Mouse (Mus musculus) cerebellum, adult 2 months (tissue): ENCODE results near the gene Apoa5. TPM values are rescaled to one million over a fixed set of nuclear protein-coding genes. Genes with fewer than 3 reads are reported as not detected.

ENCODE experiments used
- DNase-seq, 2 experiments: peaks; one replicate each; pipeline ENCODE4 v3.0.0; 2021
- H3K27ac ChIP-seq: fragments of 200-500 bp; 2 replicates; pipeline ENCODE4 v1.5.1; 2012; ENCODE audit warnings: low read length, control low read depth, inconsistent platforms; ENCODE audit not compliant: insufficient read depth
- H3K27me3 ChIP-seq: fragments of 200-500 bp; 2 replicates; pipeline ENCODE4 v1.6.1; 2012; ENCODE audit warnings: inconsistent platforms, mild to moderate bottlenecking, low read length, moderate library complexity; ENCODE audit not compliant: control insufficient read depth, insufficient read depth
- H3K4me1 ChIP-seq: fragments of 200-500 bp; 2 replicates; pipeline ENCODE4 v1.6.1; 2011; ENCODE audit warnings: low read length; ENCODE audit not compliant: control insufficient read depth, insufficient read depth
- H3K4me3 ChIP-seq: fragments of 200-500 bp; replicated peaks from 2 replicates; pipeline ENCODE3; 2011; ENCODE audit warnings: mild to moderate bottlenecking, low read depth, low read length, control low read depth; ENCODE audit not compliant: insufficient read depth
- CTCF ChIP-seq: fragments of 200-500 bp; IDR thresholded peaks from 2 replicates; pipeline ENCODE4 v1.5.1; 2011; ENCODE audit warnings: low read depth, mild to moderate bottlenecking, control low read depth, low read length, moderate library complexity, borderline replicate concordance; ENCODE audit not compliant: insufficient read depth
- POLR2A ChIP-seq: fragments of 200-500 bp; IDR thresholded peaks from 2 replicates; pipeline ENCODE4 v1.6.1; 2011; ENCODE audit warnings: low read length, control low read depth, borderline replicate concordance; ENCODE audit not compliant: insufficient read depth
- WGBS: fragments of 180-500 bp; shearing (Covaris S2); methylation state at CpG from one replicate; pipeline ENCODE4 v1.1.7; 2018; 5-methylcytosine and 5-hydroxymethylcytosine counted together
- polyA plus RNA-seq: library from polyadenylated mRNA; depleted of rRNA; stranded (reverse); fragments of >200 nt; gene quantifications from 2 replicates; pipeline ENCODE4 v1.2.3, GENCODE M21; 2012

Gene Apoa5
- polyA plus RNA-seq, 1 experiment, result not detected

- Histone ChIP-seq H3K4me3 (no peak overlapping the region), H3K27me3 (no peaks in the 10 kb centered on the region), H3K4me1 (no peaks in the 10 kb centered on the region), H3K27ac (no peak overlapping the region)
- TF ChIP-seq CTCF, result no peak
- TF ChIP-seq POLR2A, result no peak
- DNase-seq, result no peak
- WGBS, result 83% methylated on average over 9 of the region's 9 CpGs
Measured at GRCm38 (mm10) chr9:46272070-46272469, 3.6 kb downstream of the Apoa5 start.

DNA sequence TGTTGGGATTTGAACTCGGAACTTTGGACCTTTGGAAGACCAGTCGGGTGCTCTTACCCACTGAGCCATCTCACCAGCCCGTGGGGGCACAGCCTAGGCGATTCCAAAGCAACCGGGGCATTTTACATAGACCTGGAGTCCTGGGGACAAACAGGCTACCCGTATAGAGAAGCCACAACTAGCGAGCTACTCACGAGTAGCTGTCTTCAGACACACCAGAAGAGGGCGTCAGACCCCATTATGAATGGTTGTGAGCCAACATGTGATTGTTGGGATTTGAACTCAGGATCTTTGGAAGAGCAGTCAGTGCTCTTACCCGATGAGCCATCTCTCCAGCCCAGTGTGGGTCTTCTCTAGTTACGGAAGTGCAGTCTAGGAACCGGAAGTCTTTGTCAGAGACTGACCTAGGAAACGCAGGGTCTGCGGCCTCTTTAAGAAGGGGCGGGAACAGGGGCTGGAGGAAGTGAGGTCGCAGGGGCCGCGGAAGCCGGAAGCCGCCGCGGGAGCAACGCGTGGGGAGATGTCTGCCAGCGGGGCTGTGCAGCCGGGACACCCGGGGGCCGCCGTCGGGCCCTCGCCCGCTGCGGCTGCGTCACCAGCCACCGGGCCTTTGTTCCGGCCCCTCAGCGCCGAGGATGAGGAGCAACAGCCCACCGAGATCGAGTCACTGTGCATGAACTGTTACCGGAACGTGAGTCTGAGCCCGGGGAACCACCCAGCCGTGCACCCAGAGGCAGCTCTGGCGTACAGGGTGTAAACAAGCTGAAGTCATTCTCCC is 4.4 kb downstream of the Apoa5 start, which contains the start of gene Zpr1:
TSS of gene Zpr1 (plus strand) at position 388 of the 778 bp plus-strand sequence.
- WGBS, result 4% methylated on average over 45 of the region's 45 CpGs
- H3K27ac ChIP-seq, result no peak within 1 kb of the TSS
- no peaks in the 10 kb centered on the region for H3K4me1 ChIP-seq
- DNase-seq, result peak; percentile 87 to 89
- TF ChIP-seq CTCF, result peak; percentile 44; the same call in 1 of the 2 replicates
- TF ChIP-seq POLR2A, result peak; percentile 76; the same call in 1 of the 2 replicates
- peak within 1 kb of the TSS; percentile 75 for H3K4me3 ChIP-seq
- H3K27me3 ChIP-seq, result no peaks in the 10 kb centered on the region

DNA sequence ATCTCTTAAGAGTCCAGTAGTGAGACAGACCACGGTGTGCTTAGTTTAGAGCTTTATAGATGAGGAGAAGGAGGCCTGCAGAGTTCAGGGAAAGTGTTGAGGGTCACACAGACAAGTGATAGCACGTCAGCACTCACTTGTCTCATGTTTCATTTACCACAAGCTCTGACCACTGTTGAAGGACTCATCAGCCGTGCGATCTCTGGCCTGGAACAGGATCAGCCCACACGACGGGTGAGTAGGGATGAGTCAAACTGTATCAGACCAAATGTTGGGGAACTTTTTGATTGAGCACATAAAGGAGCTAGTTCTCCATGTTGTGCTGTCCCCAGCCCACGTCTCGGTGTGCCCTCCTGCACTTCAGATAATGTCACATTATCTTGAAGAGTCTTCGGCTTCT is 6.1 kb downstream of the Apoa5 start:
- no peaks in the 10 kb centered on the region for H3K4me1 ChIP-seq
- no peak overlapping the region for H3K4me3 ChIP-seq
- H3K27ac ChIP-seq, result no peak overlapping the region
- no peaks in the 10 kb centered on the region for H3K27me3 ChIP-seq
- WGBS, result 85% methylated on average over 9 of the region's 9 CpGs
- DNase-seq, result no peak
- no peak for TF ChIP-seq POLR2A
- TF ChIP-seq CTCF, result no peak

DNA sequence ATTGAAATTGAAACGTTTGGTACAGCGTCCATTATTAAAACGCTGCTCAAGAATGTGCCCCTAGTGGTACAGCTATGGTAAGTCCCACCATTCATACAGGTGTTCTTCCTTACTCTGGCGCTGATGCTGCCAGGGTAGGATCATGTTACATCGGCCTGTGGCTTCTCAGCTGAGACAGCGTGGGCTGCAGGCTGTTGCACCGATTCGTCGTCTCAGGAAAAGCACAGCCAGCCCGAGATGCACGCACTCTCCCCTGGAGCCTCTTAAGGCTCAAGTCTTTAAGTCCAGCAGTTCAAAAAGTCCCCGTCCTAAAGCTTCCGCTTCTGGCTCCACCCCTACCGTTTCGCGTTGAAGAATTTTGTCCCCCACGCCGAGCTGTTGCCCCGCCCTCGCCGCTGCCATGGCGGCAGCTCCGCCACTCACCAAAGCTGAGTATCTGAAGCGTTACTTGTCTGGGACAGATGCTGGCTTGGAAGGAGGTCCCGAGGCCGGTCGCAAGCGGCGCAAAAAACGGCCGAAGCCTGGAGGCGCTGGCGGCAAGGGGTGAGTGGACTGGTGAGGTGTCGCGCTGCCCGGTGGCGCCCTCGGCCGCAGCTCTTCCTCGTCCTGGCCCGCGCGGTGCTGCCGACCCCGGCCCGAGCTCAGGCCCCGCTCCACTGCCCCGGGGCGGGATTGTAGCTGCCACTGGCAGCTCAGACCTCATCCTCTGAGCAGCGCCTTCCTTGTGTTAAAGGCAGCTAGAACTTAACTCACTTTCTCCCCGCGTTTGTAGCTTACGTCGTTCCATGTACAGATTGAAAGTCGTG is 14.4 kb downstream of the Apoa5 start, which contains the start of gene Bud13:
TSS of gene Bud13 (plus strand) at position 378 of the 806 bp plus-strand sequence.
- H3K27me3 ChIP-seq, result no peaks in the 10 kb centered on the region
- under 1% methylated on average over 55 of the region's 55 CpGs for WGBS

DNA sequence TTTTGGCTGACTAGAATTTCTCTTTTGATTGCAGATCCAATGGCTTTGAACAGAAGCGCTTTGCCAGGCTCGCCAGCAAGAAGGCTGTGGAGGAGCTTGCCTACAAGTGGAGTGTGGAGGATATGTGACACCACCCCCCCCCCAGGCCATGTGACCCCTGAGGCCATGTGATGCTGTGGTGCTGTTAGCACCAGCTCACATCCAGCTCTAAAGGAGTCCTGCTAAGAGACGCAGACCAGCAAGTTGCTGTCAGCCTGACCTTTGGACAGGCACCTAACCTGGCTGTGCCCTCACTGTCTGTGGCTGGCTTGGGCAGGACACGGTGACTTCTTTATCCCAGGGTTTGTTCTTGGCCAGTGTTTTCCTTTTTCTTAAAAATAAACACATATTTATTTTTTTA is 29.9 kb downstream of the Apoa5 start:
- Histone ChIP-seq H3K27me3 (no peaks in the 10 kb centered on the region), H3K4me3 (no peak overlapping the region), H3K27ac (no peak overlapping the region), H3K4me1 (no peaks in the 10 kb centered on the region)
- WGBS, result 90% methylated on average over 4 of the region's 4 CpGs
- TF ChIP-seq POLR2A (no peak), CTCF (no peak)
- no peak for DNase-seq

More for the DNA sequence above, 14.4 kb downstream of the Apoa5 start, which contains the start of gene Bud13:
- peaks cover 3% of the 10 kb centered on the region; the same call in 1 of the 2 replicates for H3K4me1 ChIP-seq
- H3K4me3 ChIP-seq, result peak within 1 kb of the TSS; percentile 89
- H3K27ac ChIP-seq, result no peak within 1 kb of the TSS; the same call in 1 of the 2 replicates
- peak; percentile 82 for TF ChIP-seq POLR2A
- peak; percentile 27; the same call in 1 of the 2 replicates for TF ChIP-seq CTCF
- DNase-seq, result peak; percentile 89 to 95

- 11% methylated on average over 2 of the region's 2 CpGs for WGBS
- TF ChIP-seq POLR2A (no peak), CTCF (peak; percentile 95)
- Histone ChIP-seq H3K4me1 (no peaks in the 10 kb centered on the region), H3K27ac (no peak overlapping the region), H3K27me3 (no peaks in the 10 kb centered on the region), H3K4me3 (no peak overlapping the region)
- peak; percentile 38 to 61 for DNase-seq
Measured at GRCm38 (mm10) chr9:46302142-46302541, 33.7 kb downstream of the Apoa5 start.

DNA sequence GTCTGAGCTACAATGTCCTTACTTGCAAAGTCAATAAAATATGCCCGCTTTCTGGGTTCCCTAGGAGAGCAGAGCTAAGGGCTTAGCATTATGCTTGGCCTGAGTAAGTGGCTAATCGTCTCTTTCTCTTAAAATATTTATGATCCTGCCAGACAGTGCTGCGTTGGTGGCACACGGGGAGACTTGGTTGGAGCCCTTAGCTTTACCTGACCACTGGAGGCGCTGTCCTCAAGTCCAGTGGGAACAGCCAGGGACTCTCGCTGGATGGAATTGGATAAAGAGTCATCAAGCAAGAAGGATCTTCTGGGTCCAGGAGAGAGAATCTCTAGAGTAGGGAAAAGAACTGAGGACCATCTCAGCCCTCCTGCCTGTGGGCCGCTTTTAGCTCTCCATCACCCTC is 40.7 kb downstream of the Apoa5 start:
- DNase-seq, result no peak

More for the DNA sequence above, 40.7 kb downstream of the Apoa5 start:
- Histone ChIP-seq H3K4me1 (no peaks in the 10 kb centered on the region), H3K27me3 (no peaks in the 10 kb centered on the region), H3K4me3 (no peak overlapping the region), H3K27ac (no peak overlapping the region)
- WGBS, result 21% methylated on average over 7 of the region's 7 CpGs
- TF ChIP-seq CTCF (peak; percentile 48; the same call in 1 of the 2 replicates), POLR2A (no peak)
